Mouse (Mus musculus) heart, adult 2 months (tissue): ENCODE data around the gene Ctu2. TPM values are rescaled to one million over a fixed set of nuclear protein-coding genes. Genes with fewer than 3 reads are reported as not detected.

Source experiments
- DNase-seq, 2 experiments: peaks; one replicate each; pipeline ENCODE4 v3.0.0; 2021
- H3K27ac ChIP-seq: fragments of 200-600 bp; 2 replicates; pipeline ENCODE4 v1.8.1; 2022
- H3K27me3 ChIP-seq: fragments of 200-500 bp; 2 replicates; pipeline ENCODE4 v1.6.1; 2012; ENCODE audit warnings: mild to moderate bottlenecking, low read length, inconsistent platforms, mixed read lengths; ENCODE audit not compliant: control insufficient read depth, insufficient read depth
- H3K36me3 ChIP-seq: fragments of 200-500 bp; 2 replicates; pipeline ENCODE4 v1.6.1; 2012; ENCODE audit warnings: low read length, inconsistent platforms; ENCODE audit not compliant: control insufficient read depth, insufficient read depth
- H3K4me1 ChIP-seq: fragments of 200-500 bp; 2 replicates; pipeline ENCODE4 v1.6.1; 2011; ENCODE audit warnings: low read length; ENCODE audit not compliant: control insufficient read depth, insufficient read depth
- H3K4me3 ChIP-seq: fragments of 200-600 bp; 2 replicates; pipeline ENCODE4 v1.8.1; 2022
- H3K79me2 ChIP-seq: fragments of 200-500 bp; replicated peaks from 2 replicates; pipeline ENCODE4 v1.6.1; 2012; ENCODE audit warnings: mild to moderate bottlenecking, inconsistent platforms, low read length, moderate library complexity, mixed read lengths; ENCODE audit not compliant: control insufficient read depth, insufficient read depth
- H3K9ac ChIP-seq: fragments of 200-500 bp; 2 replicates; pipeline ENCODE4 v1.6.1; 2012; ENCODE audit warnings: low read depth, mild to moderate bottlenecking, control low read depth, inconsistent platforms, low read length, mixed read lengths
- CTCF ChIP-seq: fragments of 200-600 bp; IDR thresholded peaks from 2 replicates; pipeline ENCODE4 v1.8.1; 2022; ENCODE audit warnings: antibody characterized with exemption, mild to moderate bottlenecking, moderate library complexity
- EP300 ChIP-seq: fragments of 200-500 bp; IDR thresholded peaks from 2 replicates; pipeline ENCODE4 v1.6.1; 2011; ENCODE audit warnings: low read depth, low read length, control low read depth; ENCODE audit not compliant: insufficient read depth
- POLR2A ChIP-seq: fragments of 200-500 bp; IDR thresholded peaks from 2 replicates; pipeline ENCODE4 v1.6.1; 2011; ENCODE audit warnings: mild to moderate bottlenecking, low read depth, low read length, control low read depth; ENCODE audit not compliant: insufficient read depth
- WGBS: fragments of 180-500 bp; shearing (Covaris S2); methylation state at CpG from one replicate; pipeline ENCODE4 v1.1.7; 2018; 5-methylcytosine and 5-hydroxymethylcytosine counted together
- intact Hi-C: fragments of 180-260 bp; cut with DNase I; formaldehyde crosslinking; loops from one replicate; pipeline ENCODE4 v1.15.1; 2025
- polyA plus RNA-seq: library from polyadenylated mRNA; depleted of rRNA; stranded (reverse); fragments of >200 nt; gene quantifications from 2 replicates; pipeline ENCODE4 v1.2.3, GENCODE M21; 2012
- total RNA-seq, 2 experiments: library from RNA; stranded (reverse); gene quantifications; 2 replicates each; pipeline ENCODE4 v1.2.3; 2021

Ctu2 gene
- total and polyA plus RNA-seq, 3 experiments, result 5.6 to 12.3 (median 7.7) TPM

DNA sequence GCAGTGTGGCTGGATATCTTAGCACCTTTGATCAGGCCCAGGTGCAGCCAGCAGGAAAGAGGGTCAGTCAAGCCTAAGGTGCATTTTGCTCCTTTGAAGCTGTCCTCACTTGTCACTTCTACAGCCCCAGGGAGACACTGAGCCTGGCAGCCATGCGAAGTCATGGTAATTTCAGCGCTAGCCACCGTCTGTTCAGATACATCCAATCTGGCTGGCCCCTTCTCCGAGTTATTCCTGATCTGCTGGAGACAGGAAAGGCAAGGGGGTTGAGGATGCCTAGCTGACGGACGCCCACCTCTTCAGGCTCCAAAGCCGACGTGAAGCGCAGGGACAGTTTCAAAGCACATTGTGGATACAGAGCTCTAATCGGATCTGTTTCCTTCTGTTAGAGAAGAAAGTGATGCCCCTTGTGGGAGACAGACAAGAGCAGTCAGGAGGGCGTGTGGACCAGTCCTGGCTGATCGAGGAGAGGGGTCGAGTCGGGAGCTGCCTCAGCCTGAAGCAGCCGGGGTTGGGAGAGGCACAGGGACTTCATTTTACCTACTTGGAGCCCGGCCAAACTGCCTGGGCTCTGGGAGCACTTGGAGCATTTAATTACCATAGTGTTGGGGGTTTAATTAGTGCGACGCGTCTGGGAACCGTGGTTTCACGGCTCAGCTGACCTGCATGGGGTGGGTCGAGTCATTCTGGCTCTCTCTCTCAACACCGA lies 47.9 kb downstream of the Ctu2 start:
- no peaks in the 10 kb centered on the region for H3K79me2 ChIP-seq
- H3K27me3 ChIP-seq, result no peaks in the 10 kb centered on the region
- TF ChIP-seq POLR2A (no peak), EP300 (no peak), CTCF (no peak)
- intact Hi-C loops, result loop anchor here (1.0 kb wide), 1 partner anchor 23 kb away; no protein-coding TSS in a partner anchor
- peak overlapping the region; percentile 35 for H3K9ac ChIP-seq
- peak in 1 of 2 experiments; percentile 49 for DNase-seq
- peak overlapping the region; percentile 25 for H3K4me3 ChIP-seq
- peaks cover 51% of the 10 kb centered on the region for H3K4me1 ChIP-seq
- H3K36me3 ChIP-seq, result no peaks in the 10 kb centered on the region
- H3K27ac ChIP-seq, result peak overlapping the region; percentile 91
- 23% methylated on average over 23 of the region's 23 CpGs for WGBS

DNA sequence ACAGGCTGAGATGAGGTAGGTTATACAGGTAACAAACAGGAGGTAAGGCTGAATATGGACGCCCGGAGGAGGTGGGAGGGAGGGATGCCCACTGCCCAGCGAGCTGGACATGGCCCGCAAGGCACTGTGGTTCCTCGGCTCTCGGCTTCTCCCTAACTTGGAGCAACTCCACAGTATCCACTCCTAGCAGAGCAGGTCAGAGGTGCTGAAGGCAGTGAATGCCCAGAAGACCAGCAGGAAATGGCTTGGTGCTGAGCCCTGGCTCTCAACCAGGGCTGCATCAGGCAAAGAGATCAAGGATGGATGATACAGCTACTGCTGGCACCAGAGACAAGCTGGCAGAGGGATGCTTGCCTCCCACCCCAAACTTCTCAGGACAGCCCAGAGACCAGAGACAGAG lies 48.6 kb downstream of the Ctu2 start:
- Histone ChIP-seq H3K4me1 (peaks cover 46% of the 10 kb centered on the region), H3K9ac (peak overlapping the region; percentile 18; the same call in 1 of the 2 replicates), H3K79me2 (0 out of 2 replicates have a peak, but pooled peaks cover 2% of the 10 kb centered on the region), H3K4me3 (no peak overlapping the region), H3K27ac (peak overlapping the region; percentile 91), H3K36me3 (no peaks in the 10 kb centered on the region), H3K27me3 (no peaks in the 10 kb centered on the region)
- TF ChIP-seq EP300, result no peak
- TF ChIP-seq CTCF, result no peak
- TF ChIP-seq POLR2A, result no peak
- DNase-seq, result no peak
- intact Hi-C loops, result no loop called here
- 55% methylated on average over 6 of the region's 6 CpGs for WGBS

DNA sequence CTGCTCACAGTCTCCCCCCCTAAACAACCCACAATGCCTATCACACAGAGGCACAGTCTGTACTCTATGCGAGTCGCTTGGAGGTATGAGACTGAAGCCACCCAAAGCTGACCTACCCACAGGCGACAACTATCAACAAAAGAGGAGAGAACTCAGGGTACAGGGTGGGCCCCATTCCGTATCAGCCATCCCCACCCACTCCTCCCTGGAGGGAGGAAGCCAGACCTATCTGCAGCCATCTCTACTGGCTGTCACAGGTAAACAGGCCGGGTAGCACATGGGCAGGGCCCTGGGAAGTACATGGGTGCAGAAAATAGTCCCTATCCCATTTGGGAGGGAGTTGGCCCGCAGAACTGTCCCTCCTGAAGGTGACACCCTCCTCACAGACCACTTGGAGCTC lies 49.1 kb downstream of the Ctu2 start:
- TF ChIP-seq EP300, result no peak
- TF ChIP-seq POLR2A, result no peak
- no peak for TF ChIP-seq CTCF
- Histone ChIP-seq H3K27ac (peak overlapping the region; percentile 91), H3K79me2 (0 out of 2 replicates have a peak, but pooled peaks cover 2% of the 10 kb centered on the region), H3K4me1 (peaks cover 42% of the 10 kb centered on the region), H3K4me3 (no peak overlapping the region), H3K36me3 (no peaks in the 10 kb centered on the region), H3K27me3 (no peaks in the 10 kb centered on the region), H3K9ac (no peak overlapping the region)
- no peak for DNase-seq
- 58% methylated on average over 6 of the region's 6 CpGs for WGBS
- intact Hi-C loops, result no loop called here

DNA sequence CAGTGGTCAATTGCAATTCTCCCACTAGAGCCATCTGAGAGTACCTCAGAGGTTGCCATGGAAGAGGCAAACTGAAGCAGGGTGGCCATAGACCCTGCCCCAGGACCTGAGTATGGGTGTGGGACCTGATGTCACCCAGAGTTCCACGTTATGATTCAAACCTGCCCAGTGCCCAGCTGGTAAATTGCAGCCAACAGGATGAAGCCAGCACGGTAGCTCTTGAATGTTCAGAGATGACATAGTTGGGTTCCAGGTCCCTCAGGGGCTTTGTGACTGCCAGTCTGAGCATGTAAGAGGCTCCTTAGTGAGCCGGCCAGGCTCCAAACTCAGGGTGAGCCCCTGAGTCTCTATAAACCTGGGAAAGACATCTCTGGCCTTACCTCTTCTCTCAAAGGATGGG lies 50.1 kb downstream of the Ctu2 start:
- H3K9ac ChIP-seq, result no peak overlapping the region
- peak overlapping the region; percentile 91 for H3K27ac ChIP-seq
- intact Hi-C loops, result no loop called here
- 0 out of 2 replicates have a peak, but pooled peaks cover 2% of the 10 kb centered on the region for H3K79me2 ChIP-seq
- no peaks in the 10 kb centered on the region for H3K36me3 ChIP-seq
- H3K4me1 ChIP-seq, result peaks cover 43% of the 10 kb centered on the region
- 24% methylated on average over 3 of the region's 3 CpGs for WGBS
- DNase-seq, result no peak
- no peak overlapping the region for H3K4me3 ChIP-seq
- H3K27me3 ChIP-seq, result no peaks in the 10 kb centered on the region
- TF ChIP-seq EP300 (no peak), CTCF (no peak), POLR2A (no peak)

- no peak overlapping the region for H3K4me3 ChIP-seq
- peak overlapping the region; percentile 40; the same call in 1 of the 2 replicates for H3K9ac ChIP-seq
- WGBS, result 33% methylated on average over 7 of the region's 7 CpGs
- H3K79me2 ChIP-seq, result 0 out of 2 replicates have a peak, but pooled peaks cover 2% of the 10 kb centered on the region
- peaks cover 46% of the 10 kb centered on the region for H3K4me1 ChIP-seq
- no peak for DNase-seq
- H3K27me3 ChIP-seq, result no peaks in the 10 kb centered on the region
- H3K36me3 ChIP-seq, result no peaks in the 10 kb centered on the region
- peak overlapping the region; percentile 91 for H3K27ac ChIP-seq
- TF ChIP-seq POLR2A (no peak), CTCF (no peak), EP300 (no peak)
- intact Hi-C loops, result no loop called here
Observed at GRCm38 (mm10) chr8:122526526-122527170, 50.7 kb downstream of the Ctu2 start.

GRCm38 (mm10) chr8:122527937-122528336 lies 52.0 kb downstream of the Ctu2 start:
- 0 out of 2 replicates have a peak, but pooled peaks cover 2% of the 10 kb centered on the region for H3K79me2 ChIP-seq
- H3K27ac ChIP-seq, result no peak overlapping the region
- TF ChIP-seq POLR2A (no peak), EP300 (no peak)
- H3K4me3 ChIP-seq, result no peak overlapping the region
- H3K4me1 ChIP-seq, result peaks cover 45% of the 10 kb centered on the region
- no peaks in the 10 kb centered on the region for H3K36me3 ChIP-seq
- intact Hi-C loops, result no loop called here
- DNase-seq, result no peak
- WGBS, result 93% methylated on average over 3 of the region's 3 CpGs
- H3K9ac ChIP-seq, result no peak overlapping the region
- no peaks in the 10 kb centered on the region for H3K27me3 ChIP-seq
